Mouse (Mus musculus): ENCODE results near the gene Acyp2.
A peak's percentile ranks its signal among the peaks of the same experiment; 100 is the strongest.
"Not testable (repeated sequence)": the region's sequence is repeated elsewhere in the genome, so short reads cannot be mapped to it uniquely, and the experiment has no call there.

Gene Acyp2

GRCm38 (mm10) chr11:30649001-30649637 is at the start of gene Acyp2:
Gene Acyp2 (minus strand): TSS chr11:30649587.
- DNase-seq (ENCODE audit: low spot score in 2 of 2): peak; percentile 83 to 91

DNA sequence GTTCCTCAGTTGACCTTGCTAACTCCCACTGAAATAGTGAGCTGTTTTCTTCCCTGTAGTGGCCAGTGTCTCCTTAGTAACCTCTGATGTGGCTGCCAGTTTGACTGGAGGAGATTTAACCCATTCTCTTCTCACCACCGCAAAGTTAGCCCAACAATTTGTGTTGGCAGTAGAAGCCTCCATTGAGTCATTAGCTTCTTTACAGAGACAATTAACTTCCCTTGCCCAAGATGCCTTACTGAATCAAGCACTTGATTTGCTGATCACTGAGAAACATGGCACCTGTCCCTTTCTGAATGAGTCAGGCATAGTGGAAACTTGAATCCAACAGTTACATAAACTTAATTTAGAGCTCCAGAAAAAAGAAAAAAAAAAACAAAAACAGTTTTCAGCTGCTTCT is 40.0 kb upstream of the Acyp2 start:
- DNase-seq (ENCODE audit: low spot score in 2 of 2): no peak

DNA sequence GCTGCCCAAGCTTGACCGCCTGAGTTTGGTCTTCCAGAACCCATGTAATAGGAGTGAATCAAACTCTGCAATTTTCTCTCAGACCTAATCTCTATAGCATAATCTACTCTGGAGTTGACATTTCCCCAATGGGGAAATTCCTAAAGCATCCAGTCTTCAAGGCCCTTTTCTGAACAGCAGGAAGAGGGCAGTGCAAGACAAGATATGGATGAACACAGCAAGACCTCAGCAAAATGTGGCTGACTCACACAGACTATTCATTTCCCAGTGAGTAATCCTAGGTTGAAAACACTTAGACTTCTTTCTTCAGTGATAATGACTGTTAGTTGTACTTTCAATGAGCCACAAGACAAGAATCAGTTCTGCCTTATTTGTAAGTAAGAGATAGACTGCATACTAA is 26.7 kb upstream of the Acyp2 start:
- no peak for DNase-seq (ENCODE audit: low spot score in 2 of 2)

- no peak for DNase-seq (ENCODE audit: low spot score in 2 of 2)
Observed at GRCm38 (mm10) chr11:30672719-30673118, 23.3 kb upstream of the Acyp2 start.

GRCm38 (mm10) chr11:30663001-30663400 is 13.6 kb upstream of the Acyp2 start:
- no peak for DNase-seq (ENCODE audit: low spot score in 2 of 2)

DNA sequence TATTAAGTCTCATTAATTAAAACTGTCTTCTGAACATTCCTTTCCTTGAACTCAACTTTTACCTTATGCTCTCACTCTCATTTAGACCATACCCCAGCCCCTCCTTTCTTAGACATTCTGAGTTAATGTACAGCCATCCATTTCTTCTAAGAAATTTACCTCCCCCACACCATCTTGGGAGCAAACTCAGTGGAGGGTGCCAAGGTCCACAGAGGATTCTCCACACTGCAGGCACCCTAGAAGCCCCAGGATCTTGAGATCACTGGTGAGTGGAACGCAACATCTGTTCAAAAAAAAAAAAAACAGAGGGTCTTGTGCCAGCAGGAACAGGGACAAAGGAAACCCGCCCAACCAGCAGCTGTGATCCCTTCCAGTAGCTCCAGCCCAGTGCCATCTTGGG is 13.2 kb upstream of the Acyp2 start:
- no peak for DNase-seq (ENCODE audit: low spot score in 2 of 2)

- no peak for DNase-seq (ENCODE audit: low spot score in 2 of 2)
Observed at GRCm38 (mm10) chr11:30657069-30657468, 7.7 kb upstream of the Acyp2 start.

DNA sequence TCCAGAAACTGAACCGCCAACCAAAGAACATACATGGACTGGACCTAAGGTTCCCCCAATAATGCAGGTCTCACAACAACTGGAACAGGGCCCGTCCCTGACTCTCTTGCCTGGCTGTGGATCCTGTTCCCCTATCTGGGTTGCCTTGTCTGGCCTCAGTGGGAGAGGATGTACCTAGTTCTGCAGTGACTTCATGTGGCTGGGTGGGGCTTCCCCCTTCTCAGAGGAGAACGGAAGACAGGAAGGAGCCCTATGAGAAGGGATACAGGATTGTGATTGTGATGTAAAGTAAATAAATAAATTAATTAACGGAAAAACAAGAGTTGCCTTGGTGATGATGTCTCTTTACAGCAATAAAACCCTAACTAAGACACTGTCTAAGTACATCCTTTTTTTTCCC is 6.7 kb upstream of the Acyp2 start:
- no peak for DNase-seq (ENCODE audit: low spot score in 2 of 2)

DNA sequence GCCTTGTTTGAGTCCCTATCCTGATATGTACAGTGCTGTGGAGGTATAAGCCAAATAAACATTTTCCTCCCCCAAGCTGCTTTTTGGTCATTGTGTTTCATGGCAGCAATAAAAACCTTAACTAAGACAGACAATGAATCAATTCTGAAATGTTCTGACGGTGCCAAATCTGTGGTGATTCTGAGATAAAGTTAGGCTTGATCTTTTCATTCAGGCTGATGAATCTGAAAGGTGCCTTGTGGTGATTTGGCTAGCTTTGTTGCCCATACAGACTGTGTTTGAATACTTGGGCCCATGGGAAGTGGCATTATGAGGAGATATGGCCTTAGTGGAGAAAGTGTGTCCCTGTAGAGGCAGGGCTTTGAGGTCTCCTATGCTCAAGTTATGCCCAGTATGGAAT is 1.0 kb upstream of the Acyp2 start:
- no peak for DNase-seq (ENCODE audit: low spot score in 2 of 2)

DNA sequence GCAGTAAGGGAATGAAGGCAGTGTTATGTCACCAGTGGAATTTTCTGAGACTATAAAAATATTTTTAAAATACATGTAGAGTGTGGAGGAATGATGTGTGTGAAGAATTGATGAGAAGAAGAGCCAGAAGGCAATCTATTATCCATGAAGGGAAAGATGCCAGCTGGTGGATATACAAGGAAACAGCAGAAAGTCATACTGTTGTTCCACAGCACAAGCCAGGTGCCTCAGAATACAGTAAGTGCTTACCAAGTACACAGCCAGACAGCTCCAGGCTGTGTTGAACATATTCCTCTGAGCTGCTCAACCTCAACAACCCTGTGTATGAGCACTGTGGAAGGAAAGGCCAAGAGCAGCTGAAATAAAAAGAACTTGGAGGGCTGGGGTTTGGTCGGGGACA is 13.7 kb downstream of the Acyp2 start:
- no peak for DNase-seq (ENCODE audit: low spot score in 2 of 2)

- no peak for DNase-seq (ENCODE audit: low spot score in 2 of 2)
Observed at GRCm38 (mm10) chr11:30630514-30630913, 18.9 kb downstream of the Acyp2 start.

DNA sequence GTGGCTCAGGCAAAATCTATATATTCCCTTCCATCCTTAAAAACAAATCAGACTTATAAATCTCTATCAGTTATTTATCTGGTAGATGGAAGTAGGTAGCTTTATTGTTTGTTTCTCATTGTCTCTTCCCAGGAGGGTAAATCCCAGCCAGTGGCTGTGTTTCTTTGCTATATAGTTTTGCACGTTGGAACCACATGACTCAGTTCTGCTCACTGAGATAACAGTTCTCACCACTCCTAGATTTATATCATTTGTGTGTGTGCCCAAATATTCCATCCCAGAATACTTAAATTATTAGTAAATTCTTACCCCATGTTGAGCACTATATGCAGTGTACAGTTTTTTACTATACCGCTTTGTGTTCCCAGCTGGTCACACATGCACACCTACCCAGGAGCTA is 26.2 kb downstream of the Acyp2 start:
- DNase-seq (ENCODE audit: low spot score in 2 of 2): no peak

DNA sequence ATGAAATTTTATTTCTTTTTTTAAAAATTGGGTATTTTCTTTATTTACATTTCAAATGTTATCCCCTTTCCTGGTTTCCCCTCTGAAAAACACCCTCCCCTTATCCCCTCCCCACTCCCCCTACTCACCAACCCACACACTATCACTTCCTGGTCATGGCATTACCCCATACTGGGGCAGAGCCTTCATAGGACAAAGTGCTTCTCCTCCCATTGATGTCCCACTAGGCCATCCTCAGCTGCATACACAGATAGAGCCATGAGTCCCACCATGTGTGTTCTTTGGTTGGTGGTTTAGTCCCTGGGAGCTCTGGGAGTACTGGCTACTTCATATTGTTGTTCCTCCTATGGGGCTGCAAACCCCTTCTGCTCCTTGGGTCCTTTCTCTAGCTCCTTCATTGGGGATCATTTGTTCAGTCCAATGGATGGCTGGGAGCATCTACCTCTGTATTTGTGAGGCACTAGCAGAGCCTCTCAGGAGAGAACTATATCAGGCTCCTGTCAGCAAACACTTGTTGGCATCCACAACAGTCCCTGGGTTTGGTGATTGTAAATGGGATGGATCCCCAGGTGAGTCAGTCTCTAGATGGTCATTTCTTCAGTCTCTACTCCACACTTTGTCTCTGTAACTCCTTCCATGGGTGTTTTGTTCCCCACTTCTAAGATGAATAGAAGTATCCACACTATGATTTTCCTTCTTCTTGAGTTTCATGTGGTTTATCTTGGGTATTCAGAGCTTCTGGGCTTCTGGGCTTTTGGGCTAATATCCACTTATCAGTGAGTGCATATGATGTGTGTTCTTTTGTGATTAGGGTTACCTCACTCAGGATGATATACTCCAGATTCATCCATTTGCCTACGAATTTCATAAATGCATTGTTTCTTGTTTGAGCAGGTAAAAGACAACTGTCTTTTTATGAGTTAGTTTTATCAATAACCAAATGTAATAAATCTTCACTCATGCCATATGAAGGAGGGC is 27.7 kb downstream of the Acyp2 start:
- not testable (repeated sequence) for DNase-seq (ENCODE audit: low spot score in 2 of 2)

DNA sequence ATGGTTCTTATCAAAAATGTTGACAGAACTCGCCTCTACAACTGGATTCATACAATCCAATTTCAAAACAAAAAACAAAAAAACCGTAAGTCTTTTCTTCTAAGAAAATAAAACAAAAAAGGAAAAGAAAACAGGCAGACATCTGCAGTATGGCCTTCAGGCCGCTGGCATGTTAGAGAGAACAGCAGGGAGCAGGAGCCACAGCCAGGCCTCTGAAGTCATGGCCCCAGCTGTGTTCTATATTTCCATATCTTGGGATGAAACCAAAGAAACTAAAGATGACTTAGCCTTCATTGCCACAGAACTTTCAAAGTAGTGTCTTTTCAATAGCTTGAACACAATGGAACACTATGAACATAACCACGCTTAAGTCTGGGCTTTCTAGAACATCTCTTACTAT is 31.2 kb downstream of the Acyp2 start:
- DNase-seq (ENCODE audit: low spot score in 2 of 2): no peak

GRCm38 (mm10) chr11:30617571-30618097 is 31.8 kb downstream of the Acyp2 start:
- no peak for DNase-seq (ENCODE audit: low spot score in 2 of 2)

DNA sequence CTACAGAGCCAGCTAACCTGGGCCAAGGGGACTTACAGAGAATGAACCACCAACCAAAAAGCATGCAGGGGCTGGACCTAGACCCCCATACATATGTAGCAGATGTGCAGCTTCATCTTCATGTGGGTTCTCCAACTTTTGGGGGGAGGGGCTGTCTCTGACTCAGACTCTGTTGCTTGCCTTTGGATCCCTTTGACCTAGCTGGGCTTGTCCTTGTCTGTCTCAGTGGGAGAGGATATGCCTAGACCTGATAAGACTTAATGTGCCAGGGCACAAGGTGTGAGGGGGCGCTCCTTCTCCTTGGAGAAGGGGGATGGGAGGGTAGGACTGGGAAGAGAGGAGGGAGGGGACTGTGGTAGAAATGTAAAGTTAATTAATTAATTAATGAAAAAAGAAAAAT is 33.4 kb downstream of the Acyp2 start:
- DNase-seq (ENCODE audit: low spot score in 2 of 2): no peak

GRCm38 (mm10) chr11:30613916-30614546 is 35.4 kb downstream of the Acyp2 start:
- DNase-seq (ENCODE audit: low spot score in 2 of 2): no peak

GRCm38 (mm10) chr11:30612699-30613098 is 36.7 kb downstream of the Acyp2 start:
- no peak for DNase-seq (ENCODE audit: low spot score in 2 of 2)

- DNase-seq (ENCODE audit: low spot score in 2 of 2): no peak
Observed at GRCm38 (mm10) chr11:30609247-30609646, 40.1 kb downstream of the Acyp2 start.

GRCm38 (mm10) chr11:30607587-30608518 is 41.5 kb downstream of the Acyp2 start:
- DNase-seq (ENCODE audit: low spot score in 2 of 2): no peak

DNA sequence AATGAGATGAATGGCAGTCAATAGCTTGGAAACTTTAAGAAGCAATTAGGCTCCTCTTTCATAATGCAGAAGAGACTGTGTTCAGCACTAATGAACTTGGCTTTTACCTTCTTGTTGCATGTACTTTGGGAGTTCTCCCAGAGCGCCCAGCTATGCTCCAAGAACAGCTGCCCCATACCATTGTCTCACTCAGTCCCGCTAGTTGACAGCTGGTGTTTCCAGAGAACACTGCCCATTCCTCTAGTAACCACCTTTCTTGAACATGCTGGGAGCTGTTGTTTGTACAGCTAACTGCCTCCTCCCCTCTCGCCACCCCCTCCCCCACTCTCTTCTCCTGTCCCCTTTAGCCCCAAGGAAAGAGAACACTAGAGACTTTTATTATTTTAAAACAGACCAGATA is 52.1 kb downstream of the Acyp2 start:
- no peak for DNase-seq (ENCODE audit: low spot score in 2 of 2)
